Mouse (Mus musculus): ENCODE measurements around the gene Git1. TPM values are rescaled to one million over a fixed set of nuclear protein-coding genes. Genes with fewer than 3 reads are reported as not detected.

Git1 gene
- total RNA-seq (2023), result 37.0 TPM

GRCm38 (mm10) chr11:77493512-77494343, at the start of gene Git1:
Gene Git1, plus strand, starts transcription at chr11:77493562.

DNA sequence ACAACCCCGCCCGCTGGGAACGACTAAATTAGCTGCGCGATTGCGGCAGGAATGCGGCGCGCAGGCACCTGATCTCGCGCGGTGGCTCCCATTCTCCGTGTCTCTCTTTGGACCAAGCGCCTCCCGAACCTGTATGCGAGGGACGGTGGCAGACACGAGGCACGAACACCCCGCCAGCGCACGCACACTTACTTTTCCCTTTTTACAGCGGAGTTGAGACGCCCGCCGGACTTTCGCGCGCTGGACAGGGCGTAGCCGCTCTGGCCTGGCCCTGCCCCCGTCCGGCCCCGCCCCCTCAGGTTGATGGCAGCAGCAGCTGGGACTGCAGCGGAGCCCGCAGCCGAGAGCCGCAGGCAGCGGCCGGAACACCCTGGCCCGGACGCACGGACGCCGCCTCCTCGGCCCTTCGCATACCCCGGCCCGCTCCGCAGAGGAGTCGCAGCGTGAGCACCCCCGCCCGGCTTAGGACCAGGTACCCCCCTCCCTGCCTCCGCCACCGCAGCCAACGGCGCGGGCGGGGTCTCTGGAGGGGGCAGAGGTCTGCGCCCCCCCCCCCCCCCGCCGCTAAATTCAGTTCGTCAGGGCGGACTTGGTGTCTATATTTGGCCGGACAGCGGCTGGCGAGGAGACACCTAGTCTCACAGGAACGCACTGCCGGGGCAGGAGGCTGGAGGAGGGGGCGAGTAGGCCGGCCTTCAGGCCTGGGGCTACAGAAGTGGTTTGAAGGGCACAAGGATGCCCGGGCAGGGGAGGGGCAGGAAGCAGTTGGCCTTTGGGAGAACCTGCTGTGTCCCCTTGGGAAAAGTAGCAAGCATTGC, 30.9 kb upstream of the Git1 start, which contains the start of gene Coro6:
Coro6 (plus strand) TSS at position 129 of the 818 bp plus-strand sequence.

GRCm38 (mm10) chr11:77489591-77490235, 3.6 kb upstream of the Git1 start, which contains the start of gene Ankrd13b:
Gene Ankrd13b, minus strand, starts transcription at chr11:77489678.

DNA sequence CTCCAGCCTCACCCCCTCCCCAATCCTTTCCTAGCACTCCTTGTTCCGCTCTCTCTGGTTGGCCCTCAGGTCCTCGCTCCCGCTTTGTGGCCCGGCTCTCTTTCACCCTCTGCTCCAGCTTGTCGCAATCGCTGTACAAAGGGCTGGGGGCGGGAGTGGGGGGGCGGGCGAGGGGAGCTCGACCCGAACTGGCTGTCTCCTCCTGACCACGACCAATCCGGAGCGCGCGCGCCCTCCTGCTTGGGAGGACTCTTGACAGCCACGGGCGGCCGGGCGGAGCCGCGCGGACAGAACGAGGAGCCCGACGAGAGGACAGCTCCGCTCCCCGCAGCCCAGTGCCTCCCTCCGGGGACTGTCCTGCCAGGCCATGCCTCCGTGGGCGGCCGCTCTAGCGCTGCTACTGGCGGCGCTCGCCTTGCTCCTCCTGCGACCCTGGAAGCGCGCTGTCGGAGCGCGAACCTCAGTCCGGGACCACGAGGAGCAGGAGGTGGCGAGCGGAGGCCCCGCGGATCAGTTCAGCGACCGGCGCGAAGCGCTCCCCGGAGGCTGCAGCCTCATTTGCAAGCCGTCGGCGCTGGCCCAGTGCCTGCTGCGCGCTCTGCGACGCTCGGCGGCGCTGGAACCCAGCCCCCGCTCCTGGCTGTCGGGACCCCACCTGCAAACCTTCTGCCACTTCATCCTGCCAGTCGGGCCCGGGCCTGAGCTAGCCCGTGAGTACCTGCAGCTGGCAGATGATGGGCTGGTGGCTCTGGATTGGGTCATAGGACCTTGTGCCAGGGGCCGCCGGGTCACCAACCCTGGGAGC, 21.7 kb downstream of the Git1 start, which contains the start of gene Abhd15:
Abhd15 (plus strand) TSS at position 290 of the 805 bp plus-strand sequence.

DNA sequence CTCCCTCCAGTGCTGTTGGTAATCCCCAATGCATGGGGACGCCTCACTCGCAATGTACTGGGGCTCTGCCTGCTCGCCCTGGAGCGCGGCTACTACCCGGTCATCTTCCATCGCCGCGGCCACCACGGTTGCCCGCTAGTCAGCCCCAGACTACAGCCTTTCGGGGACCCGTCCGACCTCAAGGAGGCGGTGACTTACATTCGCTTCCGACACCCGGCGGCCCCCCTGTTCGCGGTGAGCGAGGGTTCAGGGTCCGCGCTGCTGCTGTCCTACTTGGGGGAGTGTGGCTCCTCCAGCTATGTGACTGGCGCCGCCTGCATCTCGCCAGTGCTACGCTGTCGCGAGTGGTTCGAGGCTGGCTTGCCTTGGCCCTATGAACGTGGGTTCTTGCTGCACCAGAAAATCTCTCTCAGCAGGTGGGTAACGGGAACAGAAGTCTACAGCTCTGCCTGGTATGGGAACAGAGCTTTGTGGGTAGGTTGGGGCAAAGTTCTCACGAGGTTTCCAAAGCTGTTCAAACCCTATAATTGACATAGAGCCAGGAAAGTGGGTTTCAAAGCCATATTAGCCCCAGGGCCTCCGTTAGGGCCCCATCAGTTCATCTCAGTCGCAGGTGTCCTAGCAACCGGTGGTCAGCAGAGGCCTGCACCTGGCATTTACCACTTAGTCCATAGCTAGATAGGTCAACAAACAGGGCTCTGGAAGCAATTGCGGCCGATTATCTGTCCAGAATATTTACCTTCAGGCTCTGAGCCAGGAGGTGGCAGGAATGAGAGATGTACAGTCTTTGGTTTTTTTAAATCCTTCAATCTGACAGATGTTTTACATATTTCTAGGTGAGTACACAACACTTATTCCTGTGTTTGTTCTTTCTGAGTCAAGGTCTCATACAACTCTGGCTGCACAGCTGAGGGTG, 22.5 kb downstream of the Git1 start, which contains the start of gene Trp53i13:
Trp53i13 (minus strand) TSS at position 344 of the 916 bp plus-strand sequence.

DNA sequence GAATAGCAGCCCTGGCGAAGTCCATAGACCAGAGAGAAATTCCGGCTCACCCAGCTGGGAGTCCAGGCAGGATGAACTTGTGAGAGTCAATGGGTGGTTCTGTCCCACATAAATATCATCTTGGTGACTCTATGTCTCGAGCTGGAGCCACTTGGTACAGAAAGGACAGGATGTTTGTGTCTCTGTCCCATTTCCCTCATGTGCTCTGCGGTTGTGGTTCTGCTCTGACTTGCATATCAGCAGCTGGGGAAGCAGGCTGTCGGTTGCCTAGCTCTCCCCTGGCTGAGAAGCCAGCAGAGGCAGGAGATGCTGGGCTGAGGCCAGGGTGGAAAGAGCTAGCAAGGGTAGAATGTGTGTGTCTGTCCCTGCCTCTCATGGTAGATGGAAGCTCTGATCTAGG, 25.7 kb downstream of the Git1 start, which contains the start of gene Gm10392:
Gm10392 (minus strand) TSS at position 156 of the 400 bp plus-strand sequence.

Other genes with a start within 250 kb of the Git1 start
- gene Coro6, start 31.2 kb upstream of the Git1 start, total RNA-seq (2023), result 1.7 TPM
- gene Ankrd13b, start 3.9 kb upstream of the Git1 start, total RNA-seq (2023), result 14.2 TPM
- gene Abhd15, start 21.6 kb downstream of the Git1 start, total RNA-seq (2023), result 3.9 TPM
- 20.1 TPM for gene Trp53i13, start 22.4 kb downstream of the Git1 start, total RNA-seq (2023)
- 2.8 TPM for gene Gm10392, start 25.6 kb downstream of the Git1 start, total RNA-seq (2023)
- gene Taok1, start 114.3 kb downstream of the Git1 start, total RNA-seq (2023), result 36.8 TPM
- 142 TPM for gene Nufip2, start 192.6 kb downstream of the Git1 start, total RNA-seq (2023)
- gene Cryba1, start 231.7 kb downstream of the Git1 start, total RNA-seq (2023), result not detected